Mouse (Mus musculus): ENCODE data around the gene Rps23.

DNA sequence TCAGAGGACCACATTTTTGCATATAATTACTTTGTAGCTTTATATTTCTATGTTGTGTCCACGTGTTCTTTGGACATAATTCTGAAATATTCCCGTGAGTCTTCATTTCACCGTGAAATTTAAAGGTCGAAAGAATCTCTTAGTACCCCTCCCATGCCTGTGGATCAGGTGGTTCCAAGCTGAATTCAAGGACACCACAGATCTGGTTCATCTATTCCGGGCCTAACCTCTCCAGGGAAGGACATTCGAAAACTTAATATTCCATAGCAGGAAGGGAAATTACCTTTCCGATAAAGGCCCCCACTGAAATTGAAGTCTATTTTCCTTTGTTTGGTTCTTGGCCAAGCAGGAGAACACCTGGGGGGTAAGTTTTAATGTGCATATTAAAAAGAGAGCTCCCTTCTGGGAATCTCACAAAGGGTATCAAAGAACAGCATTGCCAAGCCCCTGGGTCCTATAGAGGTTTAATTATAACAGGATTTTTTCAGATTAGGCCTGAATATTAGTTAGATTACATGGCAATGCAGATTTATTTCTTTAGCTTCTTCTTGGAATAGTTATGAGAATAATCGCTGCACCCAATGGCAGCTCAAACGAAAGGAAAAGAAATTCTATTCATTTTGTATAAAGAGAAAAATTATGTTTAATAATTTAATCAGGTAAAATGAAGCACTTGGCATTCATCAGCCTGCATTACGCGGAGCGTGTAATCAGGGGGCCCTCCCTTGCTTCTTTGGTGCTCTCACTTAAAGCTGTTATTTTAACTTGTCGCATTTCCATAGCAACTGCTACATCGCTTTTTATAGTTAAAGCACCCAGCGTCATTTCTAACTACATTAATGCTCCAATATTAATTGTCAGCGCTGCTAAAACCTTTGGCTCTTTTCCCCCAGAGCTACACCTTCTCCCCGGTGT, 9.7 kb upstream of the Rps23 start:
- TF ChIP-seq MAFK (IDR thresholded peaks at IDR 0.05; ENCODE audit: insufficient read depth, low read depth, low read length) = no peak
- TF ChIP-seq ZNF384 (IDR thresholded peaks at IDR 0.05; ENCODE audit: low read depth, low read length) = no peak
- no peak for TF ChIP-seq ZC3H11A (IDR thresholded peaks at IDR 0.05; ENCODE audit: borderline replicate concordance, low read depth, low read length)
- no peak for TF ChIP-seq CHD2 (IDR thresholded peaks at IDR 0.05; ENCODE audit: low read depth, low read length)
